Mouse (Mus musculus) adrenal gland, postnatal 10 days (tissue): Measurements from ENCODE around the gene Gm5800. TPM values are rescaled to one million over a fixed set of nuclear protein-coding genes. Genes with fewer than 3 reads are reported as not detected.
"Not testable (repeated sequence)": the region's sequence is repeated elsewhere in the genome, so short reads cannot be mapped to it uniquely, and the experiment has no call there.

Source experiments
- DNase-seq: peaks from one replicate; pipeline ENCODE4 v3.0.0; 2021; ENCODE audit warnings: mixed read lengths
- long read RNA-seq, 2 experiments: library from polyadenylated mRNA; stranded (forward); transcript quantifications; one replicate each; pipeline ENCODE4 v2.0.0; 2021
- total RNA-seq, 2 experiments: library from RNA; stranded (reverse); gene quantifications; 2 replicates each; pipeline ENCODE4 v1.2.3; 2021

The Gm5800 gene
- not detected for total RNA-seq
- long read RNA-seq, experiment 1, result 0 reads
- long read RNA-seq, experiment 2, result 0 reads

GRCm38 (mm10) chr14:51717083-51717482, at the start of gene Gm5800:
TSS of gene Gm5800 (minus strand) at chr14:51717183.
- no peak for DNase-seq

DNA sequence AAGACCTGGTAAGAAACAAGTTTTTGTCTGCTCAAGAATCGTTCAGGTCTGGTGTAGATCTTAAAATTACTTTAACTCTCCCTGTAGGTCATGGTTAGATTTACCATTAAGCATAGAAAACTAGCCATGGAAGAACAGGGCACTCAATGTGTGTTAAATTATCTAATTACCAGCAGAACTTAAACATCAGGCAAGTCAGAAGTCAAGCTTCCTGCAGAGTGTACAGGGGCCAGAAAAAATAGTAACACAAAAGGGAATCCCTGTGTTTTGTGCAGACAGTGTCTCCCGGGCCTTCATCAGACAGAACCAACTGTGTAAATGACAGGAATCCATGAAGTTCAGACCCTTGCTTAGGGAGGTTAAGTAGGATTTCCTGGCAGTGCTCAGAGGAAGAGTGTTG, 39.0 kb upstream of the Gm5800 start:
- DNase-seq, result no peak

DNA sequence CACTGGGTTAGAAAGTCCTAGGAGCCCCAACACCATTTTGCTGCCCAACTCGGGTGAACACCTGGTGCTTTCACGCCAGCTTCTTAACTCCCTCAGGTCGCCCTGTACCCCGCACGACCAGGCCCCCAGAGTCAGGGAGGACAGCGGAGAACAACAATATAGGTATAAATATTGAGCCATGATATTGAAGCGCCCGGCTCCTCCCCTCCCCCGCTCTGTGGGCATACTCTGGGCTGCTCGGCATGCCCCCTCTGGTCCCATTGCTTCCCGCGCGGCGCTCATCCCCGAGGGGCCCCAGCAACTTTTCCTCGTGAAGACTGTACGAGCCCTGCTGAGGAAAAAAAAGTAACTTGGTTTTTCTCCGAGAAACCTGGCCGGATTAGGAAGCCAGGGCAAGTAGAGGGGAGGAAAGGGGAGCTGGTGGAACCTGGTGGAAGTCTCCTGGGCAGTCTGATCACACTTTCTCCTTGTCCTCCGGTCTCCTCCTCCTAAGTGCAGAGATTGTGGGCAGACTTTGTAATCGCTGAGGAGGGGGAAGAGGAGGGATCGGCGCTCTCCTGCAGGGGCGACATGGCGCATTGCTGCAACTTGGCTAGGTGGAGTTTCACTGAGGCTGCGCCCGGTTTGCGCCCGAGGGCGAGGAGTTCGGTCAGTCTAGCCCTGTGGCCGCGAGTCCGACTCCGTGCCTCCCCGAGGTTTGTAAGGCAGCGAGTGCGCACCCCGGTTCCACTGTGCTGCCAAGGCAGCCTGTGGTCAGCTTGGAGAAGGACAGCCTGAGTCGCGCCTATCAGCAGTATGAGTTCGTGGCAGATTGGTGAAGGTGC, 23.6 kb upstream of the Gm5800 start:
- peak; percentile 29 for DNase-seq

GRCm38 (mm10) chr14:51739150-51739993, 22.4 kb upstream of the Gm5800 start:
- no peak for DNase-seq

GRCm38 (mm10) chr14:51738411-51739149, 21.6 kb upstream of the Gm5800 start:
- no peak for DNase-seq

DNA sequence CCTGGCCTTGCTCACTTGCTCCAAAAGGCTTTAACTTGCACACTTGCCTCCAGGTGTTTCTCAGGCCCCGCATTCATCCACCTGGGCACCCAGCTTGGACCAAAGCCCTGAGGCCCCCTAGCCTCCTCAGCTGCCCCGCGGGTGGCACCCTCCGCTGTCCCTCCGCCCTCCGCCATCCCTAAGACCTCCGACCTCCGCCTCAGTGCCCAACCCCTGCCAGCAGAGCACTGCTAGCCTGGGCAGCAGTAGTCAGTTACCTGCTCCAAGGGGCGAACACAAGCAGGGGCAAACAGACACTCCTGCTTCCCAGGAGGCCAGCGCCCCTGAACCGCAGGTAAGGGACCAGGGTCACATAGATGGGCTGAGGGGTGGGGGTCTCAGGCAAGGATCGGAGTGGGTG, 21.0 kb upstream of the Gm5800 start:
- DNase-seq, result no peak

- not testable (repeated sequence) for DNase-seq
Measured at GRCm38 (mm10) chr14:51695368-51695767, 21.6 kb downstream of the Gm5800 start, which contains the start of gene Gm17079. TSS of gene Gm17079 (minus strand) at chr14:51695468.

DNA sequence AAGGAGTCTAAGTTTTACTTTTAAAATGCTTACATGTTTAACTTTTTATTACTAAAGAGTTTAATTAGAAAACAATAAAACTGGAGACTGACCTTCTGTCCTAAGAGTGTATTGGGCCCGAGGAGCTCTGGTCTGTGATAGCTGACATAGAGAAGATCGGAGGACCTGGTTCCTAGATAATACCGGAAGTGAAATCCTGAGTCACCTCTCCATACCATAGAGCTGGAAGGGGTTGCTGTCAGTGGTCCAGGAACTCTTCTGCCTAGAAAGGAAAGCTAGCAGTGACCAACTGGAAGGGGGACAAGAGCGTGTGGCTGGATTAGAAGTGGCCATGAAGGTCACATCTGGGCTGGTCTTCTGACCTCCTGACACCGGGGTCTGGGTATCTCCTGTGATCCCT, 39.7 kb downstream of the Gm5800 start:
- DNase-seq, result no peak

Other genes starting within 250 kb of the Gm5800 start
- gene Gm5622, start 164.4 kb downstream of the Gm5800 start, total RNA-seq, result not detected
- not detected for gene Gm17175, start 143.1 kb downstream of the Gm5800 start, total RNA-seq
- not detected for gene Gm17174, start 125.0 kb downstream of the Gm5800 start, total RNA-seq
- gene Gm17078, start 105.9 kb downstream of the Gm5800 start, total RNA-seq, result not detected
- not detected for gene Gm4181, start 81.5 kb downstream of the Gm5800 start, total RNA-seq
- not detected for gene Gm17079, start 21.7 kb downstream of the Gm5800 start, total RNA-seq
- not detected for gene Ang4, start 56.4 kb upstream of the Gm5800 start, total RNA-seq
- not detected for gene AY358078, start 82.9 kb upstream of the Gm5800 start, total RNA-seq
- gene Ear6, start 136.5 kb upstream of the Gm5800 start, total RNA-seq, result 1 to 10 TPM in 1 of 2 experiments, not detected in 1; 1.5 TPM
- 10 to 100 TPM; 29.5 to 34.7 TPM for gene Mettl17, start 167.7 kb upstream of the Gm5800 start, total RNA-seq
- gene Slc39a2, start 175.7 kb upstream of the Gm5800 start, total RNA-seq, result under 1 TPM; 0.24 to 0.97 TPM
- 100 to 1,000 TPM; 337 to 338 TPM for gene Ndrg2, start 197.0 kb upstream of the Gm5800 start, total RNA-seq
- not detected for gene Tppp2, start 201.2 kb upstream of the Gm5800 start, total RNA-seq
- not detected for gene Rnase13, start 205.6 kb upstream of the Gm5800 start, total RNA-seq